Mouse (Mus musculus): ENCODE results near the gene Nmnat1.

DNA sequence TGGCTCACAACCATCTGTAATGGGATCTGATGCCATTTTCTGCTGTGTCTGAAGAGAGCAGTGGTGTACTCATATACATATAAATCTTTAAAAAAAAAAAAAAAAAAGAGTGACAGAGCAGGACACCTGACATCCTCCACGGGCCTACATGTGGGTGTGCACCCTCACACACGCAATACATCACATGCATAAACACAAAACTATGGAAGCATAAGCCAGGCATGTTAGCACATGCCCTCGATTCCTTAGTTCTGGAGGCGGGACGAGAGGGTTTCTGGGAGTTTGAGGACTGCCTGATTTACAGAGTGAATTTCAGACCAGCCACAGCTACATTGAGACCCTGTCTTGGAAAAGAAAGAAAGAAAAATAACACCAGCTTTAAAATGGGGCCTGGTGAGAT lies 19.4 kb upstream of the Nmnat1 start:
- TF ChIP-seq EP300 (IDR thresholded peaks at IDR 0.05), result no peak
- TF ChIP-seq CTCF (IDR thresholded peaks at IDR 0.05), result no peak
